In genomic region chr1:127322169-127322805, GRCm38 (mm10) we compare ENCODE assay signal across 12 mouse cellular contexts.
DNase-seq lines count a peak whose midpoint lies in the region; ATAC-seq and TF ChIP-seq lines count a peak whose summit lies in the region.
"Had no signal": no experiment of that assay in that cellular context is flagged by ENCODE, and none has a peak within 500 bp of the region (broad histone marks: within the 10 kb centered on the region; RNA-seq: fewer than 3 reads in every experiment).

No protein-coding gene starts in this region.

- H3K9ac ChIP-seq in heart, embryonic 11.5 days (ENCODE audit: low read depth, low read length) = no peak overlapping the region
- no peak overlapping the region for H3K9ac ChIP-seq in heart, adult 2 months (ENCODE audit: low read depth, low read length)
- no peak overlapping the region for H3K9ac ChIP-seq in kidney, embryonic 16.5 days (replicated peaks; ENCODE audit: low read length)
- H3K9ac ChIP-seq: heart, embryonic 15.5 days; limb, embryonic 15.5 days had no signal

- TF ChIP-seq EP300 in heart, adult 2 months (IDR thresholded peaks at IDR 0.05; ENCODE audit: insufficient read depth, low read depth, low read length) = no peak

- H3K4me3 ChIP-seq in heart, embryonic 11.5 days (ENCODE audit: low read depth, low read length) = no peak overlapping the region
- H3K4me3 ChIP-seq in heart, adult 2 months = no peak overlapping the region
- no peak overlapping the region for H3K4me3 ChIP-seq in thymus, adult 2 months (ENCODE audit: control insufficient read depth, insufficient read depth, low read length)
- no peak overlapping the region for H3K4me3 ChIP-seq in kidney, embryonic 16.5 days (ENCODE audit: low read length)
- H3K4me3 ChIP-seq: heart, embryonic 15.5 days; limb, embryonic 15.5 days had no signal

- no peak overlapping the region for H3K4me2 ChIP-seq in heart, embryonic 11.5 days
- no peak overlapping the region for H3K4me2 ChIP-seq in kidney, embryonic 16.5 days (replicated peaks; ENCODE audit: low read depth, low read length)
- H3K4me2 ChIP-seq: heart, embryonic 15.5 days; limb, embryonic 15.5 days had no signal

- WGBS in heart, embryonic 11.5 days (ENCODE audit: insufficient replicate concordance) = 65% methylated on average over 5 of the region's 5 CpGs
- 61% methylated on average over 5 of the region's 5 CpGs for WGBS in heart, adult 2 months
- WGBS in thymus, adult 2 months = 26% methylated on average over 5 of the region's 5 CpGs
- 66% methylated on average over 5 of the region's 5 CpGs for WGBS in kidney, embryonic 16.5 days

- intact Hi-C loops in heart, adult 2 months (cut with DNase I) = no loop called here

- no peaks in the 10 kb centered on the region for H3K9me3 ChIP-seq in heart, embryonic 11.5 days (replicated peaks; ENCODE audit: control insufficient read depth, low read length)
- H3K9me3 ChIP-seq in kidney, embryonic 16.5 days (ENCODE audit: low read length) = no peaks in the 10 kb centered on the region
- H3K9me3 ChIP-seq: heart, embryonic 15.5 days; limb, embryonic 15.5 days had no signal

- peaks cover 6% of the 10 kb centered on the region; the same call in 1 of the 2 replicates for H3K36me3 ChIP-seq in heart, embryonic 11.5 days (ENCODE audit: control insufficient read depth, insufficient read depth, low read length)
- peaks cover 3% of the 10 kb centered on the region; the same call in 1 of the 2 replicates for H3K36me3 ChIP-seq in heart, adult 2 months (ENCODE audit: control insufficient read depth, insufficient read depth, low read length)
- no peaks in the 10 kb centered on the region; the same call in 1 of the 2 replicates for H3K36me3 ChIP-seq in thymus, adult 2 months (ENCODE audit: control insufficient read depth, insufficient read depth, low read length)
- H3K36me3 ChIP-seq in kidney, embryonic 16.5 days (ENCODE audit: insufficient read depth, low read length) = peaks cover 16% of the 10 kb centered on the region; the same call in 1 of the 2 replicates
- H3K36me3 ChIP-seq: limb, embryonic 15.5 days had no signal

- peaks cover 2% of the 10 kb centered on the region; the same call in 1 of the 2 replicates for H3K79me2 ChIP-seq in heart, adult 2 months (replicated peaks; ENCODE audit: control insufficient read depth, insufficient read depth, low read length)

- no peaks in the 10 kb centered on the region for H3K27me3 ChIP-seq in heart, embryonic 11.5 days (ENCODE audit: control insufficient read depth, insufficient read depth, low read length)
- no peaks in the 10 kb centered on the region for H3K27me3 ChIP-seq in heart, adult 2 months (ENCODE audit: control insufficient read depth, insufficient read depth, low read length)
- H3K27me3 ChIP-seq in thymus, adult 2 months (ENCODE audit: control insufficient read depth, insufficient read depth, low read length) = no peaks in the 10 kb centered on the region
- no peaks in the 10 kb centered on the region for H3K27me3 ChIP-seq in kidney, embryonic 16.5 days (ENCODE audit: insufficient read depth, low read length)
- H3K27me3 ChIP-seq: heart, embryonic 15.5 days; limb, embryonic 15.5 days had no signal

- no peak for DNase-seq in heart, adult 2 months
- peak; percentile 36 for DNase-seq in thymus, adult 2 months
- DNase-seq in thymus, postnatal 4 days = no peak
- no peak for DNase-seq in frontal cortex, postnatal 14 days (ENCODE audit: low spot score in 2 of 2)
- DNase-seq in left cerebral cortex, adult 11 months (ENCODE audit: low spot score) = no peak
- DNase-seq: kidney, adult 18-20 months; lung, postnatal 10 days had no signal

- no peak for TF ChIP-seq POLR2A in heart, adult 2 months (IDR thresholded peaks at IDR 0.05; ENCODE audit: insufficient read depth, low read depth, low read length)
- no peak for TF ChIP-seq POLR2A in thymus, adult 2 months (IDR thresholded peaks at IDR 0.05; ENCODE audit: control insufficient read depth, extremely low read depth, insufficient read depth, low read length, poor library complexity)

- no peak for ATAC-seq in heart, embryonic 11.5 days (replicated peaks; ENCODE audit: insufficient number of reproducible peaks, low FRiP score, low TSS enrichment)
- ATAC-seq in granulocyte monocyte progenitor cell, adult 5-6 weeks (replicated peaks; ENCODE audit: poor library complexity, severe bottlenecking) = peak; percentile 34
- no peak for ATAC-seq in kidney, embryonic 16.5 days (ENCODE audit: low FRiP score, low TSS enrichment)

- TF ChIP-seq CTCF in heart, adult 2 months (IDR thresholded peaks at IDR 0.05) = no peak
- TF ChIP-seq CTCF in thymus, adult 2 months (IDR thresholded peaks at IDR 0.05; ENCODE audit: borderline replicate concordance, control insufficient read depth, extremely low read depth, insufficient read depth, low read length, poor library complexity) = no peak

- 0 out of 2 replicates have a peak overlapping the region, but pooled peaks have one; percentile 22 for H3K27ac ChIP-seq in heart, embryonic 11.5 days (ENCODE audit: low read depth, low read length)
- no peak overlapping the region for H3K27ac ChIP-seq in heart, adult 2 months
- H3K27ac ChIP-seq in thymus, adult 2 months (ENCODE audit: control insufficient read depth, insufficient read depth, low read length) = peak overlapping the region; percentile 59
- H3K27ac ChIP-seq in kidney, embryonic 16.5 days (ENCODE audit: low read length) = no peak overlapping the region
- H3K27ac ChIP-seq: limb, embryonic 15.5 days had no signal

- H3K4me1 ChIP-seq in heart, embryonic 11.5 days (ENCODE audit: control insufficient read depth, insufficient read depth, low read length) = peaks cover 24% of the 10 kb centered on the region
- peaks cover 8% of the 10 kb centered on the region for H3K4me1 ChIP-seq in heart, adult 2 months (ENCODE audit: control insufficient read depth, insufficient read depth, low read length)
- peaks cover 34% of the 10 kb centered on the region for H3K4me1 ChIP-seq in thymus, adult 2 months (replicated peaks; ENCODE audit: control insufficient read depth, insufficient read depth, low read length)
- peaks cover 12% of the 10 kb centered on the region; the same call in 1 of the 2 replicates for H3K4me1 ChIP-seq in kidney, embryonic 16.5 days (ENCODE audit: insufficient read depth, low read length)

Comparison
In these comparisons a context has a peak if more than half of its experiments do, and no peak if none do; other contexts are left out.
1. H3K27ac ChIP-seq: peak in heart, embryonic 11.5 days (single experiment) and thymus, adult 2 months (single experiment); none in heart, adult 2 months (single experiment) and kidney, embryonic 16.5 days (single experiment).